In genomic region chr17:47144460-47144859, GRCm38 (mm10) we compare ENCODE assay signal across 9 mouse cellular contexts.
DNase-seq lines count a peak whose midpoint lies in the region; ATAC-seq lines count a peak whose summit lies in the region.
"Had no signal": no experiment of that assay in that cellular context is flagged by ENCODE, and none has a peak within 500 bp of the region (broad histone marks: within the 10 kb centered on the region; RNA-seq: fewer than 3 reads in every experiment).

No protein-coding gene starts in this region.

- H3K4me3 ChIP-seq in midbrain, embryonic 13.5 days (replicated peaks) = 0 out of 2 replicates have a peak overlapping the region, but pooled peaks have one; percentile 51
- H3K4me3 ChIP-seq in midbrain, embryonic 11.5 days (ENCODE audit: low read depth, low read length) = no peak overlapping the region
- no peak overlapping the region for H3K4me3 ChIP-seq in kidney, embryonic 15.5 days (replicated peaks)
- no peak overlapping the region for H3K4me3 ChIP-seq in stomach, embryonic 14.5 days (ENCODE audit: low read depth, low read length)
- H3K4me3 ChIP-seq: megakaryocyte, embryonic 14.5 days had no signal

- H3K27ac ChIP-seq in midbrain, embryonic 13.5 days = 0 out of 2 replicates have a peak overlapping the region, but pooled peaks have one; percentile 56
- no peak overlapping the region for H3K27ac ChIP-seq in midbrain, embryonic 11.5 days (ENCODE audit: low read depth, low read length)
- H3K27ac ChIP-seq in kidney, embryonic 15.5 days = peak overlapping the region; percentile 20; the same call in 1 of the 2 replicates
- no peak overlapping the region for H3K27ac ChIP-seq in stomach, embryonic 14.5 days (ENCODE audit: low read length)

- H3K4me2 ChIP-seq in midbrain, embryonic 13.5 days (replicated peaks) = peak overlapping the region; percentile 77
- no peak overlapping the region for H3K4me2 ChIP-seq in midbrain, embryonic 11.5 days
- peak overlapping the region; percentile 66; the same call in 1 of the 2 replicates for H3K4me2 ChIP-seq in kidney, embryonic 15.5 days
- H3K4me2 ChIP-seq in stomach, embryonic 14.5 days (replicated peaks; ENCODE audit: low read depth, low read length) = peak overlapping the region; percentile 65; the same call in 1 of the 2 replicates

- ATAC-seq in midbrain, embryonic 13.5 days = no peak
- ATAC-seq in midbrain, embryonic 11.5 days (ENCODE audit: low FRiP score) = no peak
- ATAC-seq in kidney, embryonic 15.5 days (replicated peaks; ENCODE audit: low FRiP score) = no peak
- ATAC-seq in stomach, embryonic 14.5 days (ENCODE audit: insufficient number of reproducible peaks, insufficient read depth, low FRiP score, low read depth) = no peak
- no peak for ATAC-seq in megakaryocyte-erythroid progenitor cell, adult 5-6 weeks (replicated peaks; ENCODE audit: low FRiP score, low TSS enrichment, poor library complexity, severe bottlenecking)

- H3K9ac ChIP-seq in midbrain, embryonic 13.5 days (replicated peaks) = no peak overlapping the region
- no peak overlapping the region for H3K9ac ChIP-seq in midbrain, embryonic 11.5 days (ENCODE audit: low read length)
- no peak overlapping the region for H3K9ac ChIP-seq in kidney, embryonic 15.5 days
- no peak overlapping the region for H3K9ac ChIP-seq in stomach, embryonic 14.5 days (replicated peaks; ENCODE audit: low read depth, low read length)

- H3K27me3 ChIP-seq in midbrain, embryonic 13.5 days = no peaks in the 10 kb centered on the region
- no peaks in the 10 kb centered on the region for H3K27me3 ChIP-seq in midbrain, embryonic 11.5 days (ENCODE audit: control insufficient read depth, insufficient read depth, low read length)
- no peaks in the 10 kb centered on the region for H3K27me3 ChIP-seq in kidney, embryonic 15.5 days
- no peaks in the 10 kb centered on the region for H3K27me3 ChIP-seq in stomach, embryonic 14.5 days (ENCODE audit: control insufficient read depth, insufficient read depth, low read length)

- WGBS in midbrain, embryonic 13.5 days = 79% methylated on average over 7 of the region's 7 CpGs
- WGBS in midbrain, embryonic 11.5 days = 94% methylated on average over 7 of the region's 7 CpGs
- 70% methylated on average over 7 of the region's 7 CpGs for WGBS in kidney, embryonic 15.5 days
- 47% methylated on average over 7 of the region's 7 CpGs for WGBS in stomach, embryonic 14.5 days

- peak; percentile 42 to 53 for DNase-seq in cerebellum, postnatal 10 days
- no peak for DNase-seq in cerebellum, adult 11-12 months
- no peak for DNase-seq in midbrain, embryonic 11.5 days (ENCODE audit: low spot score, missing footprints)
- DNase-seq in layer of hippocampus, postnatal 36 days = no peak

- H3K9me3 ChIP-seq in midbrain, embryonic 13.5 days = no peaks in the 10 kb centered on the region
- no peaks in the 10 kb centered on the region for H3K9me3 ChIP-seq in midbrain, embryonic 11.5 days (ENCODE audit: control insufficient read depth, low read length)
- no peaks in the 10 kb centered on the region for H3K9me3 ChIP-seq in kidney, embryonic 15.5 days (replicated peaks)
- no peaks in the 10 kb centered on the region for H3K9me3 ChIP-seq in stomach, embryonic 14.5 days (ENCODE audit: control insufficient read depth, low read depth, low read length)
- H3K9me3 ChIP-seq: megakaryocyte, embryonic 14.5 days had no signal

- H3K4me1 ChIP-seq in midbrain, embryonic 13.5 days (replicated peaks) = peaks cover 56% of the 10 kb centered on the region
- peaks cover 7% of the 10 kb centered on the region for H3K4me1 ChIP-seq in midbrain, embryonic 11.5 days (ENCODE audit: control insufficient read depth, insufficient read depth, low read length)
- peaks cover 59% of the 10 kb centered on the region for H3K4me1 ChIP-seq in kidney, embryonic 15.5 days
- H3K4me1 ChIP-seq in stomach, embryonic 14.5 days (ENCODE audit: control insufficient read depth, insufficient read depth, low read length) = peaks cover 39% of the 10 kb centered on the region

- H3K36me3 ChIP-seq in midbrain, embryonic 13.5 days = 0 out of 2 replicates have a peak, but pooled peaks cover 3% of the 10 kb centered on the region
- no peaks in the 10 kb centered on the region for H3K36me3 ChIP-seq in midbrain, embryonic 11.5 days (ENCODE audit: control insufficient read depth, insufficient read depth, low read length)
- H3K36me3 ChIP-seq in kidney, embryonic 15.5 days = peaks cover 18% of the 10 kb centered on the region
- no peaks in the 10 kb centered on the region; the same call in 1 of the 2 replicates for H3K36me3 ChIP-seq in stomach, embryonic 14.5 days (ENCODE audit: control insufficient read depth, insufficient read depth, low read length)

Comparison
In these comparisons a context has a peak if more than half of its experiments do, and no peak if none do; other contexts are left out.
1. DNase-seq: peak in cerebellum, postnatal 10 days (2 of 2); none in cerebellum, adult 11-12 months (single experiment), midbrain, embryonic 11.5 days (single experiment) and layer of hippocampus, postnatal 36 days (0 of 2).
2. H3K27ac ChIP-seq: peak in midbrain, embryonic 13.5 days (single experiment) and kidney, embryonic 15.5 days (single experiment); none in midbrain, embryonic 11.5 days (single experiment) and stomach, embryonic 14.5 days (single experiment).